Mouse (Mus musculus) brown adipose tissue, adult 24 weeks (tissue): ENCODE results near the gene Vps45. TPM values are rescaled to one million over a fixed set of nuclear protein-coding genes. Genes with fewer than 3 reads are reported as not detected.
"Not testable (repeated sequence)": the region's sequence is repeated elsewhere in the genome, so short reads cannot be mapped to it uniquely, and the experiment has no call there.

Source experiments
- H3K27ac ChIP-seq: fragments of 200-500 bp; replicated peaks from 2 replicates; pipeline ENCODE4 v1.5.1; 2012; ENCODE audit warnings: low read depth, mild to moderate bottlenecking, low read length
- H3K4me1 ChIP-seq: fragments of 200-500 bp; 2 replicates; pipeline ENCODE4 v1.6.1; 2012; ENCODE audit warnings: low read length, mixed read lengths; ENCODE audit not compliant: control insufficient read depth, insufficient read depth, insufficient read length
- H3K4me3 ChIP-seq: fragments of 200-500 bp; 2 replicates; pipeline ENCODE4 v1.5.1; 2012; ENCODE audit warnings: low read depth, mild to moderate bottlenecking, low read length, moderate library complexity; ENCODE audit not compliant: insufficient read depth
- polyA plus RNA-seq: library from polyadenylated mRNA; stranded (reverse); fragments of >200 nt; gene quantifications from 2 replicates; pipeline ENCODE4 v1.2.4, GENCODE M21; 2012; ENCODE audit not compliant: missing spikeins, insufficient read depth, insufficient read length

Gene Vps45
- polyA plus RNA-seq, 1 experiment = 23.7 TPM

DNA sequence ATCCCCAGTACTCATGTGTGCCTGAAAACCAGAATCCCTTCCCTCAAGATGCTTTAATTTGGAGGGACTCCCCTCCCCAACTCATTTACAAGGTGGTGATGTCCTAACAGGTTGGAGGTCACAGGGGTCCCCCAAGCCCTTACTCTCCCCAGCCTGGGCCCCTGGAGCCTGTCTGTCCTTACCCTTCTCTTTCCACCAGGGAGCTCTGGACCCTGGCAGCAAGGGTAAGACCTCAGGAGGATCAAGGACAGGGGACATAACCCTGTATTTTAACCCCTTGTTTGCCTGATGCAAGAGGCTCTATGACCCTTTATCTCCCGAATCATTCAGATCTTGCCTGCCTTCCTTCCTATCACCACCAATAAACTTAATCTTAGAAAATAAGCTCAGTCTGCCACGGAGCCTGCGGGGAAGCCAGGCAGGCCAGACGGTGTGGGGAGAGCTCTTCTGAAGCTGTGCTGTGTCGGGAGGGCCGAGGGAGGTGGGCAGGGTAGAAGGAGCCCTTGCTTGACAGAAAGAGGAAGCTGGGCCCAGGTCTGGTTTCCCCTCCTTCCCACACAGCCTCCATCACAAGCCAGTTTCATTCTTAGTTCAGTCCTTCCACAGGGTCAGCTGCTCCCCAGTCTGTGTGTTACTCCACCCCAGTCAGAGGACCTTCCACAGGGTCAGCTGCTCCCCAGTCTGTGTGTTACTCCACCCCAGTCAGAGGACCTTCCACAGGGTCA, 70.7 kb downstream of the Vps45 start:
- Histone ChIP-seq H3K27ac (peak overlapping the region; percentile 63), H3K4me1 (peaks cover 8% of the 10 kb centered on the region; the same call in 1 of the 2 replicates), H3K4me3 (no peak overlapping the region)

DNA sequence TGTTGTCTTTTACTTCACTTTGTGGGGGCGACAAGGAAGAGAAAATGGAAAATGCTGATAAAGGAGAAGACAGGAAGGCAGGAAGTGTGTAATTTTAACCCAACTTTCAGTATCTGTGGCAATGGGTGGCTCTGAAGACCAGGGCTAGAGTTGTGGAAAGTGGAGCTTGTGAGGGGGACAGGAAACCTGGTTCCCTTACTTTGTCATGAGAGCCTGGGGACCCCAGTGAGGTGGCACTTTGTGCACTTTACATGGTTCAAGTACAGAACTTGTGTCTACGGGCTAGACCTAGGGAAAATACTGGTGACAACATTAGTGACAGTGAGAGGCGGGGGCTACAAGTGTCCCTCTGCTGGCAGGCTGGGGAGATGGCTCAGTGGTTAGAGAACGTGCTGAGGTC, 71.3 kb downstream of the Vps45 start:
- no peak overlapping the region for H3K4me3 ChIP-seq
- H3K27ac ChIP-seq = peak overlapping the region; percentile 63
- 0 out of 2 replicates have a peak, but pooled peaks cover 4% of the 10 kb centered on the region for H3K4me1 ChIP-seq

DNA sequence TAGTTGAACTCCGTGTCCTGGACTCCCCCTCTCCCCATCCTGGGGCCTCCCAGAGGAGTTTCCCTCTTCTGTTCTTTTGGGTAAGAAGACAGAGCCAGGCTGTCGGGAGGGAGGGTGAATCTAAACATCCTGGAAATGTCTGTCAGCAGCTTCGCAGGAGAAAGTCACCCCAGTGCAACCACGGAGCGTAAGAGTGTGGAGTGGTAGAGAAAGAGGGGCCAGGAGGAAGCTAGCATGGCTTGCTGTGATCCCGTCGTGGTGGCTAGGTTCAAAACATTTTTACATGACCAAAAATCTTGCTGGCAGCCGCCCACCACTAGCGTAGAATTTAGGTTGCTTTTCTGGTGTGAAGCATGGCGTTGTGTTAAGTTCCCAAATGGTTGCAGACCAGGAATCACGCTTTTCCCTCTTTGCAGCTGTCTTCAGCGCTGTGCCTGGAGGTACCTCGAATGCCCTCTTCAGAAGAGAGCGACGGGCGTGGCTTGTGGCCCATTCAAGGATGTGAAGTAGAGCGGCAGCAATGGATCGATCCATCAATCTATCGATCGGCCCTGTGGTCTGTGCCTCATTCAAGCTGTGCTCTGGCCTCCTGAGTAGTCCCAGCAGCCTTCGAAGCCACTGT, 72.2 kb downstream of the Vps45 start:
- 0 out of 2 replicates have a peak, but pooled peaks cover 4% of the 10 kb centered on the region for H3K4me1 ChIP-seq
- peak overlapping the region; percentile 64 for H3K27ac ChIP-seq
- H3K4me3 ChIP-seq = peak overlapping the region; percentile 37

DNA sequence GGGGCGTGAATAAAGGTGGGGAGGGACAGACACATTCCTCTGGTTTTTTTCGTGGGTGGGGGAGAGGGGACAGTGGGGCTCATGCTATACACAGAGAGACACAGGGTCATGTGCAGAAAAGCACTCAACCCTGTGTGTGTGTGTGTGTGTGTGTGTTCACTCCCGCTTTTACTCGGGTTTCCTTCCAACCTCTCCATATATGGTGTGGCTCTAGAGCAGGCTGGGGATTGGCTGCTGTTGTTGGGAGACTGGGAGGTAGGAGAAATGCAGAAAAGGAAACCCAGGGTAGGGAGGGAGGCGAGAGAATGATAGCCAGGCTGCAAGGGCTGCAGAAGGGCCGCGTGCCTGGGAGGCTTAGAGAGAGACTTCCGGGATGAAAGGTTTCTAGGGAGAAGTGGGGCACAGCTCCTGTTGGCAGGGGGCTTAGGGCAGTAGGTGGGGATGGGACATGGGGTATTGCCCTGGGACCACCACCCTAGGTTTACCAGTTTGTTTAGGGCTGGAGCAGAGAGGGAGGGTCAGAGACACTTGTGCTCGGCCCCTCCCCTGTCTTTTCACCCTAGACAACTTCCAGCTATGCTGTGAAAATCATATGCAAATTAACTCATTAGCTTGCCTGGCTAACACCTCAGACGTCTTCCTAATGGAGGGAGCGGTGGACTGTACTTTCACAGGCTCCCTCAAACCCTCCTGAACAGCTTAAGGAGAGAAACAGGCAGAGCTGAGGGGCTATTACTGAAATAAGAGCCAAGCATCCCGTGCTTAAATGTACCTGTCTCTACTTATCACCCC, 72.9 kb downstream of the Vps45 start:
- H3K4me3 ChIP-seq = peak overlapping the region; percentile 10
- H3K4me1 ChIP-seq = 0 out of 2 replicates have a peak, but pooled peaks cover 4% of the 10 kb centered on the region
- H3K27ac ChIP-seq = peak overlapping the region; percentile 64

DNA sequence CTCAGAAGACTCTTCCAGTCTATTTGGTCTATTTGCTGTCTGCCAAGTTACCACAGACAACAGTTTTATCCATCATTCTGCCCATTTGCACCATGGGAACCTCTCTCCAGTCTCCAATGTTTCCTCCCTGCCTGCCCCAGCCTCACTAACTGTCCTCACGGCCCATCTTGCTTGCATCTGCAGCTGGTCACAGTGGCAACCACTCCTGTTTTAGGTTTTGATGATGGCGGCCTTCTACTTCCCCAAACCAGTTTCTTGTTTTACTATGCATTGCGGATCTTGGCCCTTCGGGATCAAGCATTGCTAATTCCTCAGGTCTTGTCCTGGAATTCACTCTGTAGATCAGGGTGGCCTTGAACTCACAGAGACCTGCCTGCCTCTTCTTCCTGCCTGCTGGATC, 76.1 kb downstream of the Vps45 start:
- Histone ChIP-seq H3K4me3 (no peak overlapping the region), H3K4me1 (0 out of 2 replicates have a peak, but pooled peaks cover 4% of the 10 kb centered on the region), H3K27ac (no peak overlapping the region)

DNA sequence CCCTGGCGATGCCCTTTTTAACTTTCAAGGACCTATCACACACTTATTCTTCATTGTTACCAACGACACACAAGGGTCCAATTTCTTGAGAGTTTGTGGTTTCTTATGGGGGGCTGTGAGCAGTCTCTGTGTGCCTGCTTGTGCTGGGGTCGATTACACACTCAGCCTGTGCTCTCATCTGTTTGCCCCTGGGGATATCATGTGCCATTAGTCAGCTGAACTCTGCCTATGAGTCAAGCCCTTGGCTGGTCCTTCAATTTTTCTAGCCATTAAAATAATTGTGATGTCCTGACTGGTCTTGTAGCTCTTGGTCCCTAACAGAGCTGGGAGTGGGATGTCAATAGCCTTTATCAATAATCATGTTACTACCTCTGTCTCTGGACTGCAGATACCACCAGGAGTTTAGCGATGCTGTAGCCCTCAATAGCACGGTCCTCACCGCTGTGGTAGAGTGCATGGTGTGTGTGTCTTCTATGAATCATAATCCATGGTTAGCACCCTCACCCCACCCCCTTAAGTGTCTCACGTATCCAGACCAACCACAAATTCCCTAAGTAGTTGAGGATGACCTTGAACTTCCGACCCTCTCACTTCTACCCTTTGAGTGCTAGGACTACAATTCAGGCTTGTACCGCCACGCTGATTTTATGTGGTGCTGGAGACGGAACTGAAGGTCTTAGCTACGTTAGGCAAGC, 77.8 kb downstream of the Vps45 start:
- H3K27ac ChIP-seq = no peak overlapping the region
- H3K4me1 ChIP-seq = no peaks in the 10 kb centered on the region
- H3K4me3 ChIP-seq = no peak overlapping the region

DNA sequence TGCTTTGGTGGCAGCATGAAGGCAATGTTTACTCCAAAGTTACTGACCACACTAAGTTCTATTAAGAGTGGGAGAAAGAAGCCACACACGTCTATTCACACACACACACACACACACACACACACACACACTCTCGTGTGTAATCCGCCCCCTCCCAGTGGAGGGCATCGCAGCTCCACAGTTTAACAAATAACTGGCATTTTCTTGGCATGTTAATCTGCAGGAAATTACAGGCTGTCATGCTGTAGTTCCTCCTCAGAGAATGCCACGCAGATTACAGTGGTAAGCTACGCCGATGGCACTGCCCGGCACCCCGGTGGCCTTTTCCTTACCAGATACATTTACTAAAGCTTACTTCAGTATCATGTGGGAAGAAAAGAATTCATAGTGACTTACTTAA, 80.0 kb downstream of the Vps45 start:
- Histone ChIP-seq H3K27ac (peak overlapping the region; percentile 46), H3K4me3 (no peak overlapping the region), H3K4me1 (no peaks in the 10 kb centered on the region)

DNA sequence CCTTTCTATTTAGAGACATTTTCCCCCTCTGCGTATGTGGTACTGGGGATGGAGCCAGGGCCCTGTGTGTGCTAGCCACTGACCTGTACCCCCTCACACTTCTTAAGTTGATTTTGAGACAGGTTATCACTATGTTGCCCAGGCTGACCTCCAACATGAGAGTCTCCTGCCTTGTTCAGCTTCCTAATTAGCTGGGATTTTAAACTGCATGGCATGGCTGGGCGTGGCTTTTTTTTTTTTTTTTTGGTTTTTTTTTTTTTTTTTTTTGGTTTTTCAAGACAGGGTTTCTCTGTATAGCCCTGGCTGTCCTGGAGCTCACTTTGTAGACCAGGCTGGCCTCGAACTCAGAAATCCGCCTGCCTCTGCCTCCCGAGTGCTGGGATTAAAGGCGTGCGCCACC, 80.7 kb downstream of the Vps45 start:
- H3K27ac ChIP-seq = peak overlapping the region; percentile 82
- not testable (repeated sequence) for H3K4me1 ChIP-seq, H3K4me3 ChIP-seq

DNA sequence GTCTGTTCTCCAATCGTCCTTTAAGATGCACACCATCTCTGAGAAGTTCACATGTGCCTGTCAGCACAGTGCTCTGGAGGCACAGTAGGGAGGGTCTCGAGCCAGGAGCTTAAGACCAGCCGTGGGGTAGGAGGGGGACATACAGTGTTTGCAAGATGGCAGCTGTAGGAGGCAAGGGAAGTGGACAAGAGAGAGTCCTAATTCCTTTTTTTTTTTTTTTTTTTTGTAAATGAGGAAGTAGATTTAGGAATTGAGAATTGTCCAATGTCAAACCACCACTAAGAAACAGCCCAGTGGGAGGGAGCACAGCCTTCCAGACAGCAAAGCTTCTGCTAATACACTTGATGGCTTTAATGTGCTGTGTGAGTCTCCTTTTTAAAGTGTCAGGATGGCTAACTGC, 81.2 kb downstream of the Vps45 start:
- Histone ChIP-seq H3K27ac (peak overlapping the region; percentile 84), H3K4me1 (no peaks in the 10 kb centered on the region), H3K4me3 (no peak overlapping the region)

DNA sequence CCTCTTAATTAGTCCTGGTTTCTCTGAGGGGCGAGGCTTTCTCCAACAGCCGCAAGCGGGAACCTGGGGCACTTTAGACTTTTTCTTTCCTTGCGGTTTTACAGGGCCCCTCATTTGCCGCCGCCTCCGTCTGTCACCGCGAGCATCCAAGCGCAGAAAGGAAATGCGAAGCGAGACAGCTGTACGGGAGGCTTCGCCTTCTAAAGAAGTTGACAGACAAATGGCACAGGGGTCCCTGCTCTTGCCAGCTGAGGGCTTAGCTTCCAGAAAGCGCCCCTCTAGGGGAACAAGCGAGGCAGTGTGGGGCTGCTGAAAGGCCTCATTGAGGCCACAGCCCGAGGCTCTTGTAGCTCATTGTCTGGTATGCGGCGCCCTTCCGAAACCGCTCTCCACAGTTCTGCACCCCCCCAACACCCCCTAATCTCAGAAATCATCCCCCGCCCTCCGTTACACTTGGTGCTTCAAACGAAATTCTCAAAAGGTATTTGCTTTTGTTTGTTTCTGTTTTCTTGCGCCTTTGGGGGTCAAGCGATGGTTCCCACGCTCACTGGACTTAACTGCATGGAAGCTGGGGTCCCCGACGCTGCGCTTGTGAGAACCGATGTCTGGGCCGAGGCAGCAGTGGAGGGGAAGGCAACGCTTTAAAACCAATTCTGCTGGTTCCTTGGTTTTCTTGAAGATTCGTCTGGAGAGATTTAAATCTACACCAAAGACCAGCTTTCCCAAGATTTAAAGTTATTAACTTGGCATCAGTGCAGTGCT, 85.2 kb downstream of the Vps45 start:
- Histone ChIP-seq H3K4me3 (no peak overlapping the region), H3K27ac (peak overlapping the region; percentile 81), H3K4me1 (no peaks in the 10 kb centered on the region)

DNA sequence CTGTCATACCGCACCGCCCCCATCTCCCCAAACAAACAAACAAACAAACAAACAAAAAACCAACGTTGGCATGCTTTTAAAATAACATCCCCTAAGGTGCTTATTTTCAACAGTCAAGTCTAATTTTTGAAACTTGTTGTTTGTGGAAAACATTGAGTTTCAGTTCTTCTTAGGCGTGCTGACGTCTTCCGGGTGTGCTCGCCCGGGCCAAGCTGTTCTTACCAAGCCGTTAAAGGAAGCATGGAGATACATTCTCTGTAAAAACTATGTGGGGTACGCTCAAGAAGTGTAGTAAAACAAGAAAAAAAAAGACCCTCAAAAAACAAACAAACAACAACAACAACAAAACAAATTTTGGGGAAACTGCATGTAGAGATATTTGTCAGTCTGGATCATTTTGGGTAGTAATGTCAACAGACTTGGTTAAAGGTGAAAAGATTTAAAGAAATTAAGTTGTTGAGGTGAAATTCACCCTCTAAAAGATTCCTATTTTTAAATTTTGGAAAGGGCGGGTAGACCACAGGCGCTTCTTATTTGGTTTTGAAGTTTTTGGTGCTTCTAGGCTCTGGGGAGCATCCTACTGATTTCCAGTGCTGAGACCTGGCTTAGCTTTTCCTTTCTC, 85.9 kb downstream of the Vps45 start:
- Histone ChIP-seq H3K27ac (peak overlapping the region; percentile 81), H3K4me1 (no peaks in the 10 kb centered on the region), H3K4me3 (no peak overlapping the region)

DNA sequence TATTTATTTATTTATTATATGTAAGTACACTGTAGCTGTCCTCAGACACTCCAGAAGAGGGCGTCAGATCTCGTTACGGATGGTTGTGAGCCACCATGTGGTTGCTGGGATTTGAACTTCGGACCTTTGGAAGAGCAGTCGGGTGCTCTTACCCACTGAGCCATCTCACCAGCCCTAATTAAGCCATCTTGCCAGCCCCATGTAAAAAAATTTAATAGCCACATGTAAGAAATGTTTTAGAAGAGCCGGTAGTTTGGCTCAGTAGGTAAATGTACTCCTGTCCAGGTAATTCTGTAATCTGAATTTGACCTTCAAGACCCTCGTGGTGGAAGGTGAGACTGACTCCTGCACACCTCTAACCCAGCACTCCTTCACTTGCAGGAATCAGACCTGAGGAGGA, 87.6 kb downstream of the Vps45 start:
- not testable (repeated sequence) for H3K4me1 ChIP-seq, H3K27ac ChIP-seq, H3K4me3 ChIP-seq

DNA sequence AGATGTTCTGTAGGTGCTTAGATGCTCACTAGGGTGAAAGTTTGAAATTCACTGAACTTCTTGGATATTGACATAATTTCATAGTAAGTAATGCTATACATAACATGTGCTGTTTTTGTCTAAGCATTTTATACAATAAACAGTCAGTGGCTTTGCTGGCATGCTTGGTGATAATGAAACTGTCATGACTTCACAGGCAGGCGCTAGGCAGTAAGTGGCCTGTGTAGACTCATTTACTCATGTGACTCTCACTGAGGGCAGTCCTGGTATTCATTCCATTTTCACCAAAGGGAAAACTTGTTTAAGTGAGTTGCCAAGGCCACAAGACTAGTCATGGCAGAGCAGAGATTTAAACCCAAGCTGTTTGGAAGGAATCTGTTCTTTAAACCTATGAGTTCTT, 89.0 kb downstream of the Vps45 start:
- H3K4me3 ChIP-seq = no peak overlapping the region
- no peaks in the 10 kb centered on the region for H3K4me1 ChIP-seq
- H3K27ac ChIP-seq = no peak overlapping the region
